Mouse (Mus musculus): ENCODE measurements around the gene Kcmf1. TPM values are rescaled to one million over a fixed set of nuclear protein-coding genes. Genes with fewer than 3 reads are reported as not detected.
"Not testable (repeated sequence)": the region's sequence is repeated elsewhere in the genome, so short reads cannot be mapped to it uniquely, and the experiment has no call there.

Kcmf1 gene
- polyA plus RNA-seq, 1 experiment = 69.2 TPM

- DNase-seq (ENCODE audit: low spot score) = no peak
Observed at GRCm38 (mm10) chr6:72899201-72899780, 488 bp downstream of the Kcmf1 start.

DNA sequence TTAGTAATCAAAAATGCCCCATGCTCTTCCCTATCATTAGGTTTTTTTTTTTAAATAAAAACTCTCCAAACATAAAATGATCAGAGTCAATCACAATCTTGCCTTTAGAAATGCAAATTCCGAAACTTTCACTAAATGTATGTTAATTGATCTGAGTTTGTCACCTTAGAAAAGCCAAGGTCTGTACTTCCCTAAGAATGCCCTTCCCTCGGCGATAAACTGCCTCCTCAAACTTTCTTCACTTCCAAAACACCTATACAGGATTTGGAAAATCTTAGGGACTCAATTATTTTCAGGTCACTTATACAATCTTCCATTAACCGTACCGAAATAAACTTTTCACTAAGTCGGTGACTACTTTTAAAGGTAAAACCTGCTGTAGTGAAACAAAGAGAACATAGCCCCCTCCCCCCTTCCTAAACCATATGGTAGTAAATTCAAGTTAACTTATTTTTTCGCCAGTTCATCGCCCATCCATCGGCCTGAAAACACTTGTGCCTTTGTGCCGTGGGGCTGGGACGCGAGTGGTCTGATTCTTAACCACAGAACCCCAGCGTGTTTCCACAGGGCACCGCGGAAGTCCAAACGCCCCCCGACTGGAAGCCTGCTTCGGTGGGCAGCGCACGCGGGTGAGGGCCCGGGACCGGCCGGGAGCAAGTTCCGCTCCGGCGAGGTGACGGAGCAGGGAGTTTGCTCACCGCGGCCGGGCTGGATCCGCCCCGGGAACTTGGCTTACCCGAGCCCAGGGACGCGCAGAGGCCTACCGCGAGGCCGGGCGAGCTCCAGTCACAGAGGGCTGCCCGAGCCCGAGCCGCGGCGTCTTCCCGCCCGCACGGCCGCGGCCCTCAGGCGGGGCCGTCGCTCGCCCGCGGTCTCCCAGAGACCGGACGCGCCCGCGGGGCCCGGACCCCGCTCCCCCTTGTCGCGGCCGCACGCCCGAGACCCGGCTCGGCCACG is 1.3 kb downstream of the Kcmf1 start:
- DNase-seq (ENCODE audit: low spot score) = peak; percentile 63

GRCm38 (mm10) chr6:72895000-72895399 is 4.8 kb downstream of the Kcmf1 start:
- DNase-seq (ENCODE audit: low spot score) = no peak

- DNase-seq (ENCODE audit: low spot score) = no peak
Observed at GRCm38 (mm10) chr6:72891238-72891637, 8.5 kb downstream of the Kcmf1 start.

GRCm38 (mm10) chr6:72888655-72889054 is 11.1 kb downstream of the Kcmf1 start:
- no peak for DNase-seq (ENCODE audit: low spot score)

GRCm38 (mm10) chr6:72885268-72885667 is 14.5 kb downstream of the Kcmf1 start:
- DNase-seq (ENCODE audit: low spot score) = no peak

- no peak for DNase-seq (ENCODE audit: low spot score)
Observed at GRCm38 (mm10) chr6:72884767-72885166, 15.0 kb downstream of the Kcmf1 start.

DNA sequence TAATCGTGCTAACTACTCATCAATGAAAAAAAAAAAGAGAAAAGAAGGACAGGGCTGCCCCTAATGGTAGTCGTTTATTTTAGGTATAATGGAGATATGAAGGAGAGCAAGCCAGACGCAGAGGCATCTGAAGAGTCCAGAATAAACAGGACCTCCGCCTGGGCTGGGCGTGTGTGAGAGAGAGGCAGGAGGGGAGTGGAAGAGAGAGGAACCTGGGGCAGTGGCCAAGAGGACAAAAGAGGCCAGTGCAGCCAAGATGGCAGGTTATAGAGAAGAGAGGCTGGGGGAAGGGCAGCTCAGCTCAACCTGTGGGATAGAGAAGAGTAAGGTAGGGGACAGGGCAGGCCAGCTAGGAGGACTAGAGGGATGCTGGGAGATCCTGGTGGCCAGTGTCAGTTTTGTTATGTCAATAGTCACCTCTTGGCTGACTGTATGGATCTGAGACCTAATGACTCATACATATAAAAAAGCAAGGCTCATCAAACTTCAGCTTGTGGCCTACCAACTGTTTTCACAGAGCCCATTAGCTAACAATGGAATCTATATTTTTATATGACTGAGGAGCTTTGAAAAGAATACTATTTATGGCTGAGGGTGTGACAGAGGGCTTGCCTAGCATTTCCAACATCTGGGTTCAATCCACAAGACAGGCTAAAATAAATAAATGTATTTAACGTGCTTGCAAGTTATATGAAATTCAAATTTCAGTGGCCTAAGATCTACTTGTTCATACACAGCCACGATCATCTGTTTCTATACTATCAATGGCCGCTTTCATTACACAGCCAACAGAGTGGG is 16.9 kb downstream of the Kcmf1 start:
- no peak for DNase-seq (ENCODE audit: low spot score)

GRCm38 (mm10) chr6:72882222-72882621 is 17.6 kb downstream of the Kcmf1 start:
- no peak for DNase-seq (ENCODE audit: low spot score)

GRCm38 (mm10) chr6:72881619-72881979 is 18.2 kb downstream of the Kcmf1 start:
- DNase-seq (ENCODE audit: low spot score) = no peak

GRCm38 (mm10) chr6:72880913-72881618 is 18.7 kb downstream of the Kcmf1 start:
- DNase-seq (ENCODE audit: low spot score) = no peak

GRCm38 (mm10) chr6:72876629-72877028 is 23.1 kb downstream of the Kcmf1 start:
- DNase-seq (ENCODE audit: low spot score) = no peak

GRCm38 (mm10) chr6:72873338-72873737 is 26.4 kb downstream of the Kcmf1 start:
- no peak for DNase-seq (ENCODE audit: low spot score)

GRCm38 (mm10) chr6:72872276-72872675 is 27.5 kb downstream of the Kcmf1 start:
- no peak for DNase-seq (ENCODE audit: low spot score)

- no peak for DNase-seq (ENCODE audit: low spot score)
Observed at GRCm38 (mm10) chr6:72869601-72870000, 30.2 kb downstream of the Kcmf1 start.

DNA sequence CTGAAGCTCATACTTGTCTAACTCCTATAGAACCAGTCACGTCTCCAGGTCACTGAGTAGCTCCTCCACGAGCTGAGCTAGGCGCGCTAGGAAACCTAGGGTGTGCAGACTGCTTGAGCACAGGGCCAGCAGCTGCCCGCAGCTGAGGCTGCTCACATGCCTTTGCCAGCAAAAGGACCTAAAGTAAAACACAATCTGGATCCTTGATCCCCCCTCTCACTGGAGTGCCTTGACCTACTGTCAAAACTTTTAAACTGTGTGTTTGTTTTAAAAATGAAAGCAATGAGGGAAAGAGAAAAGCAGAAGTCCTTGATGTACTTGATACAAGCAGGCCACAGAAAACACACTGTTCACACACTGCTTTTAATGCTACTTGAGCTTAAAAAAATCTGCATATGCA is 31.1 kb downstream of the Kcmf1 start:
- no peak for DNase-seq (ENCODE audit: low spot score)

GRCm38 (mm10) chr6:72867746-72868145 is 32.0 kb downstream of the Kcmf1 start:
- DNase-seq (ENCODE audit: low spot score) = no peak

DNA sequence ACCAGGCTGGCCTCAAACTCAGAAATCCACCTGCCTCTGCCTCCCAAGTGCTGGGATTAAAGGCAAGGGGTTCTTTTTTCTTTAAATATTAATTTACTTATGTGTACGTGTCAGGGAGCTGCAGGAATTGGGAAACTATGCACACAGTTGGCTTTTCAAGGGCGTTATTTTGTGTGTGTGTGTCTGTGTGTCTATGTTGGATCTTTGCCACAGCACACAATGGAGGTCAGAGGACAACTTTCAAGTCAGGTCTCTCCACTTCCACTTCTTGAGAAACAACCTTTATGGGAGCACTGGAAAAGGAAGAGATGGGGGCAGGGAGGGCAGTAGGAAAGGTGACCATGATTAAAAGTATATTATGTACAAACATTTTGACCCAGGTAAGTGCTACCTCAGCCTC is 33.5 kb downstream of the Kcmf1 start:
- DNase-seq (ENCODE audit: low spot score) = no peak

DNA sequence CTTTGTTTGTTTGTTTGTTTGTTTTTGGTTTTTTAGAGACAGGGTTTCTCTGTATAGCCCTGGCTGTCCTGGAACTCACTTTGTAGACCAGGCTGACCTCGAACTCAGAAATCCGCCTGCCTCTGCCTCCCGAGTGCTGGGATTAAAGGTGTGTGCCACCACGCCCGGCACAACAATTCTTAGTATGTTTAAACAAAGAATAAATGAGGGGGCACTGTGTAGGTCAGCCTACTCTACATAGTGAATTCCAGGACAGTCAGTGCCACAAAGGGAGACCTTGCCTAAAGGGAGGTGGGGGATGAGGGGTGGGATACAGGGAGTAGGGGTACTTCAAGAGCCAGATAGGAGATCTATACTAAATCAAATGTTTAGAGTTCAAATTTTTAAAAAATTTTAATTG is 37.1 kb downstream of the Kcmf1 start:
- DNase-seq (ENCODE audit: low spot score) = not testable (repeated sequence)

DNA sequence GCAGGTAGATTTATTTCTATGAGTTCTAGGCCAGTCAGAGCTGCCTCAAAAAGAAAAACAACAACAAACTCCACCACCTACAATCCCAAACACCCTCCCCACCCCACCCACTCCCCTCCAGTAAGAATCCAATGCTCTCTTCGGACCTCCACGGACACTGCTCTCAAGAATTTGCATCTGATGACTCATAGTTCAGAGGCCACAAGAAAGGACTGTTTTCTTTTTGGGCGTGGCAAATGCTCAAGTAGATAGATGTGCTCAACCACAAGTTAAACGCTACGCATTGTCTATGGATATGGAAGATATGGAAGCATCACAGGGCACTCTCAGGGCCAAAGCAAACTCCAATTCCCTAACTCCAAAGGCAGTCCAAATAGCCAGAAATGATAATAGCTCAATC is 45.5 kb downstream of the Kcmf1 start:
- no peak for DNase-seq (ENCODE audit: low spot score)

- DNase-seq (ENCODE audit: low spot score) = no peak
Observed at GRCm38 (mm10) chr6:72852180-72852579, 47.6 kb downstream of the Kcmf1 start.

DNA sequence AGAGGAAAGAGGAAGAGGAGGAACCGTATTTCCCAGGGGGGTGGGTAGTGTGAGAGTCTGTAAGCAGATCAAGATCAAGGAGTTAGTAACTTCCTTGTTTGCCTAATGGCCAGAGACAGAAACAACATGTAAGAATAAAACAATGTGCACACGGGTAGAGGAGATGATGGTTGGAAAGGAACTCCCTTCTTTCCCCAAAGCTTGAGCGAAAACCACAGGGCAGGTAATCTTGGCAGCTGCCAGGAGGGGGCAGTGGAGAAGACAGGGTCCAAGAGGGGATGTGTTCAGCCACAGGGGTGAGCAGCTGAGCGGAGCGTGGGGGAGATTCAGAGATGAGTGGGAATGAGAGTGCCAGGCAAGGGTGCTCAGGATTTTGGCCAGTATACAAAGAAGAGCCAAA is 48.1 kb downstream of the Kcmf1 start:
- DNase-seq (ENCODE audit: low spot score) = no peak

Data from urinary bladder, adult 2 months (tissue).